8 mouse cellular contexts compared by ENCODE assay signal in the genomic region with DNA sequence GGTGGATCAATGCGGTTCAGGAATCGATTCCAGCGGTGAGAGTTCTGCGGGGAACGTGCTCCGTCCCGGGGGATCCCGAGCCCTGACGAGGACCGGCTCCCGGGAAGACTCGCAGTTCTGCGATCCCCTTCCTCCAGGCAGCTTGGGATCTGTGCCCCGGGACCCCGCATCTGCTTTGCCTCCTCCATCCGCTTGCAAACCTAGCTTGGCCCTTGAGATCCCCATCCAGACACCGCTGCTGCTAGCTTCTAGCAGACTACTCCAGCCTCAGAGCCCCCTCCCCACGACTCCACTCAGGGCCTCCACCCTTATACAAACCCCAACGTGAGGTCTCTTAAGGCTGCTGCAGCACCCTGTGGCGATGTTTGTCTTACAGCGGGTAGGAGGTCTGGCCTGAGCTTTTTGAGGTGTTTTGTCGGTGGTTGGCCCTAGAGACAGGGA. TPM values are rescaled to one million over a fixed set of nuclear protein-coding genes. Genes with fewer than 3 reads are reported as not detected.
DNase-seq lines count a peak whose midpoint lies in the region; ATAC-seq lines count a peak whose summit lies in the region.

No protein-coding gene starts in this region.

- no peaks in the 10 kb centered on the region for H3K9me3 ChIP-seq in neural tube, embryonic 11.5 days (ENCODE audit: control insufficient read depth, low read length)
- no peaks in the 10 kb centered on the region for H3K9me3 ChIP-seq in hindbrain, embryonic 11.5 days (ENCODE audit: control insufficient read depth, low read length)
- H3K9me3 ChIP-seq in midbrain, embryonic 10.5 days (replicated peaks): no peaks in the 10 kb centered on the region

- H3K4me2 ChIP-seq in neural tube, embryonic 11.5 days (ENCODE audit: low read depth): peak overlapping the region; percentile 55
- peak overlapping the region; percentile 82 for H3K4me2 ChIP-seq in hindbrain, embryonic 11.5 days (replicated peaks; ENCODE audit: low read depth, low read length)

- no peaks in the 10 kb centered on the region for H3K36me3 ChIP-seq in neural tube, embryonic 11.5 days (ENCODE audit: control insufficient read depth, insufficient read depth, low read length)
- no peaks in the 10 kb centered on the region for H3K36me3 ChIP-seq in hindbrain, embryonic 11.5 days (ENCODE audit: control insufficient read depth, insufficient read depth, low read length)
- 0 out of 2 replicates have a peak, but pooled peaks cover 7% of the 10 kb centered on the region for H3K36me3 ChIP-seq in midbrain, embryonic 10.5 days

- H3K27me3 ChIP-seq in neural tube, embryonic 11.5 days (ENCODE audit: control insufficient read depth, insufficient read depth, low read length): no peaks in the 10 kb centered on the region
- no peaks in the 10 kb centered on the region for H3K27me3 ChIP-seq in hindbrain, embryonic 11.5 days (ENCODE audit: control insufficient read depth, insufficient read depth, low read length)
- H3K27me3 ChIP-seq in midbrain, embryonic 10.5 days (ENCODE audit: low read depth, poor library complexity, severe bottlenecking): no peaks in the 10 kb centered on the region

- ATAC-seq in neural tube, embryonic 11.5 days (ENCODE audit: insufficient read depth, low FRiP score, low TSS enrichment): peak; percentile 62; the same call in 1 of the 2 replicates
- no peak; the same call in 1 of the 2 replicates for ATAC-seq in hindbrain, embryonic 11.5 days (ENCODE audit: low FRiP score)

- H3K4me3 ChIP-seq in neural tube, embryonic 11.5 days (ENCODE audit: low read depth, low read length): peak overlapping the region; percentile 65
- H3K4me3 ChIP-seq in hindbrain, embryonic 11.5 days (ENCODE audit: low read depth, low read length): peak overlapping the region; percentile 65
- H3K4me3 ChIP-seq in midbrain, embryonic 10.5 days: peak overlapping the region; percentile 75

- H3K9ac ChIP-seq in neural tube, embryonic 11.5 days (ENCODE audit: low read length): peak overlapping the region; percentile 73
- peak overlapping the region; percentile 86 for H3K9ac ChIP-seq in hindbrain, embryonic 11.5 days (ENCODE audit: low read depth, low read length)

- peak overlapping the region; percentile 49 for H3K27ac ChIP-seq in neural tube, embryonic 11.5 days (ENCODE audit: low read depth, low read length)
- H3K27ac ChIP-seq in hindbrain, embryonic 11.5 days (ENCODE audit: low read depth, low read length): peak overlapping the region; percentile 81
- peak overlapping the region; percentile 94 for H3K27ac ChIP-seq in midbrain, embryonic 10.5 days (replicated peaks)

- DNase-seq in cerebellum, adult 11-12 months: peak; percentile 48
- no peak for DNase-seq in cerebellum, postnatal 25 days
- no peak for DNase-seq in neural tube, embryonic 11.5 days (ENCODE audit: low spot score)
- no peak for DNase-seq in neural tube, embryonic 10.5 days (ENCODE audit: extremely low spot score, low spot score)
- DNase-seq in hindbrain, embryonic 11.5 days (ENCODE audit: low spot score): no peak
- no peak for DNase-seq in midbrain, embryonic 10.5 days (ENCODE audit: low spot score)
- DNase-seq in adrenal gland, adult (ENCODE audit: inconsistent age in 2 of 2, low spot score in 1 of 2): no peak
- no peak for DNase-seq in retina, embryonic 14.5 days (ENCODE audit: low spot score)

- no peaks in the 10 kb centered on the region; the same call in 1 of the 2 replicates for H3K4me1 ChIP-seq in neural tube, embryonic 11.5 days (ENCODE audit: control insufficient read depth, insufficient read depth, low read length)
- H3K4me1 ChIP-seq in hindbrain, embryonic 11.5 days (replicated peaks; ENCODE audit: control insufficient read depth, insufficient read depth, low read length): 0 out of 2 replicates have a peak, but pooled peaks cover 2% of the 10 kb centered on the region
- H3K4me1 ChIP-seq in midbrain, embryonic 10.5 days: peaks cover 35% of the 10 kb centered on the region

- WGBS in neural tube, embryonic 11.5 days: under 1% methylated on average over 22 of the region's 22 CpGs
- under 1% methylated on average over 22 of the region's 22 CpGs for WGBS in hindbrain, embryonic 11.5 days
- under 1% methylated on average over 22 of the region's 22 CpGs for WGBS in midbrain, embryonic 10.5 days

RNA-seq across cellular contexts. Expression of a gene that starts 0.5 kb away (rescaled TPM):
- 48.2 and 51.6 TPM in 2 replicates for polyA plus RNA-seq in neural tube, embryonic 11.5 days (2014; fragmentation: Nextera tagmentation; extraction: Ambion mirVana)
- polyA plus RNA-seq in hindbrain, embryonic 11.5 days (2014; fragmentation: Nextera tagmentation; extraction: Ambion mirVana): 47.7 and 57.6 TPM in 2 replicates
- polyA plus RNA-seq in midbrain, embryonic 10.5 days (2016; fragmentation: Nextera tagmentation; extraction: Ambion mirVana): 38.9 and 42.7 TPM in 2 replicates
